Mouse (Mus musculus) left cerebral cortex, postnatal 25 days (tissue): ENCODE measurements around the gene Ddb2. TPM values are rescaled to one million over a fixed set of nuclear protein-coding genes. Genes with fewer than 3 reads are reported as not detected.

ENCODE experiments used
- DNase-seq, 2 experiments: peaks; one replicate each; pipeline ENCODE4 v3.0.0; 2022; ENCODE audit warnings: low spot score in 2 of 2, mixed read lengths in 1 of 2
- intact Hi-C: fragments of 180-260 bp; cut with DNase I; formaldehyde crosslinking; loops from one replicate; pipeline ENCODE4 v1.15.1; 2025
- total RNA-seq, 2 experiments: library from RNA; stranded (reverse); gene quantifications; 2 replicates each; pipeline ENCODE4 v1.2.3; 2021

Gene Ddb2
- total RNA-seq, 2 experiments from 2014 or later: 10.6 to 11.9 TPM

GRCm38 (mm10) chr2:91202222-91202971, 34.4 kb downstream of the Ddb2 start, which contains the start of the genes Nr1h3 and Acp2:
TSS of gene Nr1h3 (minus strand) at chr2:91202834.
TSS of gene Acp2 (plus strand) at chr2:91202885.
- peak; percentile 93 to 98 for DNase-seq
- intact Hi-C loops: loop anchor here (1.0 to 2.0 kb wide), 2 partner anchors 20 to 34 kb away; partner anchors contain the start of gene Ddb2

GRCm38 (mm10) chr2:91198888-91199287, 37.9 kb downstream of the Ddb2 start:
- peak in 1 of 2 experiments; percentile 72 for DNase-seq
- intact Hi-C loops: no loop called here

GRCm38 (mm10) chr2:91196577-91197001, 40.2 kb downstream of the Ddb2 start:
- intact Hi-C loops: no loop called here
- peak in 1 of 2 experiments; percentile 84 for DNase-seq

GRCm38 (mm10) chr2:91194624-91195332, 42.0 kb downstream of the Ddb2 start:
- intact Hi-C loops: loop anchor here (2.0 kb wide), 1 partner anchor 80 kb away; no protein-coding TSS in a partner anchor

GRCm38 (mm10) chr2:91190501-91190900, 46.3 kb downstream of the Ddb2 start:
- intact Hi-C loops: no loop called here
- DNase-seq: no peak

More at GRCm38 (mm10) chr2:91194624-91195332, 42.0 kb downstream of the Ddb2 start:
- DNase-seq: no peak

- intact Hi-C loops: no loop called here
- peak; percentile 42 to 91 for DNase-seq
Observed at GRCm38 (mm10) chr2:91187431-91187830, 49.4 kb downstream of the Ddb2 start.

GRCm38 (mm10) chr2:91186208-91186607, 50.6 kb downstream of the Ddb2 start:
- no peak for DNase-seq
- intact Hi-C loops: no loop called here

- DNase-seq: peak in 1 of 2 experiments; percentile 39
- intact Hi-C loops: loop anchor here (2.0 kb wide), 1 partner anchor 45 kb away; no protein-coding TSS in a partner anchor
Observed at GRCm38 (mm10) chr2:91183711-91184405, 52.9 kb downstream of the Ddb2 start, which contains the start of gene Madd. TSS of gene Madd (minus strand) at chr2:91183837.

GRCm38 (mm10) chr2:91183148-91183513, 53.7 kb downstream of the Ddb2 start:
- intact Hi-C loops: loop anchor here (2.0 kb wide), 1 partner anchor 46 kb away; no protein-coding TSS in a partner anchor

GRCm38 (mm10) chr2:91182405-91183147, 54.2 kb downstream of the Ddb2 start:
- peak; percentile 88 to 91 for DNase-seq
- intact Hi-C loops: loop anchor here (1.0 to 2.0 kb wide), 2 partner anchors 20 to 46 kb away; partner anchors contain the start of genes Acp2 and Nr1h3

More at GRCm38 (mm10) chr2:91183148-91183513, 53.7 kb downstream of the Ddb2 start:
- DNase-seq: peak; percentile 96 to 99

- DNase-seq: peak; percentile 27 to 64
- intact Hi-C loops: loop anchor here (1.0 to 2.0 kb wide), 2 partner anchors 20 to 47 kb away; partner anchors contain the start of genes Acp2 and Nr1h3
Observed at GRCm38 (mm10) chr2:91182016-91182404, 54.8 kb downstream of the Ddb2 start.

GRCm38 (mm10) chr2:91180706-91181105, 56.1 kb downstream of the Ddb2 start:
- DNase-seq: no peak
- intact Hi-C loops: no loop called here

- DNase-seq: no peak
- intact Hi-C loops: no loop called here
Observed at GRCm38 (mm10) chr2:91179825-91180224, 57.0 kb downstream of the Ddb2 start.

- DNase-seq: no peak
- intact Hi-C loops: loop anchor here (2.0 kb wide), 1 partner anchor 19 kb away; no protein-coding TSS in a partner anchor
Observed at GRCm38 (mm10) chr2:91176234-91176633, 60.5 kb downstream of the Ddb2 start.

- intact Hi-C loops: no loop called here
- no peak for DNase-seq
Observed at GRCm38 (mm10) chr2:91175490-91175889, 61.3 kb downstream of the Ddb2 start.

- intact Hi-C loops: no loop called here
- DNase-seq: no peak
Observed at GRCm38 (mm10) chr2:91169587-91170322, 67.0 kb downstream of the Ddb2 start.

- intact Hi-C loops: no loop called here
Observed at GRCm38 (mm10) chr2:91167629-91168028, 69.2 kb downstream of the Ddb2 start.

GRCm38 (mm10) chr2:91164991-91165390, 71.8 kb downstream of the Ddb2 start:
- intact Hi-C loops: no loop called here

More at GRCm38 (mm10) chr2:91167629-91168028, 69.2 kb downstream of the Ddb2 start:
- DNase-seq: no peak

More at GRCm38 (mm10) chr2:91164991-91165390, 71.8 kb downstream of the Ddb2 start:
- DNase-seq: no peak
